Mouse (Mus musculus) Muller cell, postnatal 12 days (primary cell): Measurements from ENCODE around the gene Entpd8.

Source experiments
- DNase-seq: peaks from one replicate; pipeline ENCODE4 v3.0.0-alpha.2; 2015; ENCODE audit errors: inconsistent ontology term

The Entpd8 gene

DNA sequence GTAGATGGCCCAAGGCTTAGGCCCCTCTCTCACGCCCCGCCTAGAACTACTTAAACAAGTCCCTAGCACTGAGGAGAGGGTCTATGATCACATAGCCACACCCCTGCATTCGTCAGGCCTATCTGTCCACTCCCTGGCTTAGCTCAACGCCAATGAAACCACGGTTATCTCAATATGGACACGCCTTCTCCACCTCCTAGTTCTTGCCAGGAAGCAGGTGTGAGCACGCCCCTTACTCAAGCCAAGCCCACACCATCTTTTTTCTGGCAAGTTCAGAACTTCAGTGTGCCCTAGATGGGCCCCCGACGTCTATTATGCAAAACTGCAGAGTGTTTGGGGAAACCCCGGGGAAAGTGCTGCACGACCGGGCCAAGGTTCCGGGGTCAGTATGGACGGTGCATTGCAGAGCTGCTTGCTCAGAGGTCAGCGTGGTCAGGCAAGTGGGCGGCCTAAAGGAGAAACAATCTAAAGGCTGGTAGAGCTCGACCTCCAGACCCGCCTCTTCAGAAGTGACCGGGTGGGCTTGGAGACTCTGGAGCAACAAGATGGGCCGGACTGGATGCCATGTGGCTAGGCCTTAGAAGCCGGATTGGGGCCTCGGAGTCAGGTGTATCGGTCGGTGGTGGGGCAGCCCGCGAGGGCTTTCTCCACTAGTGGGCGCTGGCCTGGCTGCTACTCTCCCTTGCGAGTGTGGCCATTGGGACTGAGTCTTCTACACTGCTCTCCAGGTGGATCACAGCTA lies 15.2 kb downstream of the Entpd8 start, which contains the start of gene Noxa1:
Gene Noxa1, minus strand, starts transcription at position 41 of the 742 bp plus-strand sequence.
- no peak for DNase-seq

DNA sequence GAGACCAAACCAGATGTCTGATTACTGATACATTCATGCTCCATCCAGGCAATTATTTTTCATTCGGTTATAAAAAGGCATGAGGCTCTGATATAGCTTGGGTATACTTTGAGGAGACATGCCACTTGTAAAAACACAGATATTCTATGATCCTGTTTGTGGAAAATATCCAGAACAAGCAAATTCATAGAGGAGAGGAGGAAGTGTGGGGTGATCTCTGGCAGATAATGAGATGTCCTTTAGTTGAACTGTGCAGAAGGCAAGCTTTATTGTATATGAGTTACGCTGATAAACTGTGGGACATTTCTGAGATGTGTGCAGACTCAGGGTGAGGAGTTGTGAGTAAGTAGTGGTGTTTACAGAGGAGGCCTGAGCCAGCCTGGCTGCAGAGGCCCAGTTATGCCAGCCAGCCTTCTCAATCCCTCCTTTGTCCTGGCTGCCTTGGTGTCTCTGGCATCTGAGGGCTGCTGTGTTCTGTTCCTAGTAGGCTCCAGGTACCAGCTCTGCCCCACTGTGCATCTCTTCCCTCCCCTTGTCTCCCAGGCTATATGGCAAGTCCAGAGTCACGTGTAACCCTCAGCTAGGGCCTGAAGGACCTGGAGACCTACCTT lies 18.0 kb downstream of the Entpd8 start:
- no peak for DNase-seq

DNA sequence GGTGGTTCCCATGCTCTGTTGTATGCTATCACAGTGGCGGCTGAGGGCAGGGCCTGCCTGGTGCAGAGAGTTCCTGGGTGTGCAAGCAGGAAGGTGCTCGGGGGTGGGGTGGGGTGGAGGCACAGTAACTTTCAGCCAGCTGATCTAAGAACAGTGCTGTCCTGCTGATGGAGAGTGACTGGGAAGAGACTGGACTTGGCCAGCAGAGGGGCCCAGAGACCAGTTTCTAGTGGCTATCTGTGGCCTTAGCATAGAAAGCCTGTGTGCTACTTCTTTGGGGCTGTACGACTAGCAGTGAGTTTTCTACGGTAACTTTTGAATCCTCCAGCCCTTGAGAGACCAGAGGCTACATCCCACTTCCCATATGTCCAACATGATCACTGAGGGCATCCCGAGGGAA lies 18.9 kb downstream of the Entpd8 start:
- peak; percentile 56 for DNase-seq

DNA sequence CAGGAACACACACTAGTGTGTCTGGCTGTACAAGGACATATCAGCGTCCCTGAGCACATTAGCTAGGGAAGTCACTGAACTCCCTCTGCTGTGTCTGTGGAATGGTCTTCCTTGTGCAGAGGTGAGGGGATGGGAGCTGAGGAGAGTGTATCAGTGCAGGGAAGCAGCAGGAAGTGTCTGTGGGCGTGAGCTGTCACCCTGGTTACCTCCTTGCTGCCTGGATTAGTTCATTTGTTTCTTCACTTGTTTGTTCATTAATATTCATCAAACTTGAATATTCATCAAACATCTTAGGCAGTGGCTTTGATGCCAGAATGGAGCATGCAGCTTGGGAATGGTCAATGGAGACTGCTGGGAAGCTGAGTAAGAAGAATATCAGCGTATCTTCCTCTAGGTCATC lies 19.6 kb downstream of the Entpd8 start:
- no peak for DNase-seq

GRCm38 (mm10) chr2:25104122-25104521 lies 24.0 kb downstream of the Entpd8 start:
- no peak for DNase-seq

DNA sequence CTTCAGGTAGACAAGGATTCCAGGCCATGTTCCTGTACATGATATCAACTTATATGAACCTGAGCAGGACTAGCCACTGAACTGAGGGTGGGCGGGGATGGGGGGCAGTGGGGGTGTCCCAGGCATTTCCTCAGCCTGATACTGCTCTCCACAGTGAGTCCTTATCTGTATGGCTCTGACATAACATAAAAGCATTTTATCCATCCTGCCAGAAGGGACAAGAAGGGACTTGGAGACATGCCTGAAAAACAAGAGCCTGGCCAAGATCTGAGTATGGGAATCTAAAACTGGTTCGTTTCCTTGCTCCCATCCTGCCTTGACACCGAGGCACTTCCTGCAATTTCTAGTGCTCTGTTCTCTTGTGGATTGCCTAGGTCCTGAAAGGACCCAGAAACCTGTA lies 25.9 kb downstream of the Entpd8 start:
- DNase-seq, result no peak

DNA sequence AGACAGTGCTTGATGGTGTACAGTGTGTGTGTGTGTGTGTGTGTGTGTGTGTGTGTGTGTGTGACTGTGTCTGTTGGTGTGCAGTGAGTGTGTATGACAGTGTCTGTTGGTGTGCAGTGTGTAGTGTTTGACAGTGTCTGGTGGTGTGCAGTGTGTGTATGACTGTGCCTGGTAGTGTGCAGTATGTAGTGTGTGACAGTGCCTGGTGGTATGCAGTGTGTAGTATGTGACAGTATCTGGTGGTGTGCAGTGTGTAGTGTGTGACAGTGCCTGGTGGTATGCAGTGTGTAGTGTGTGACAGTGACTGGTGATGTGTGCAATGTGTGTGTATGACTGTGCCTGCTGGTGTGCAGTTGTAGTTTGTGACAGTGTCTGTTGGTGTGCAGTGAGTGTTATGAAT lies 29.4 kb downstream of the Entpd8 start:
- no peak for DNase-seq

- no peak for DNase-seq
These were observed 30.5 kb downstream of the Entpd8 start for GRCm38 (mm10) chr2:25110505-25111183.

DNA sequence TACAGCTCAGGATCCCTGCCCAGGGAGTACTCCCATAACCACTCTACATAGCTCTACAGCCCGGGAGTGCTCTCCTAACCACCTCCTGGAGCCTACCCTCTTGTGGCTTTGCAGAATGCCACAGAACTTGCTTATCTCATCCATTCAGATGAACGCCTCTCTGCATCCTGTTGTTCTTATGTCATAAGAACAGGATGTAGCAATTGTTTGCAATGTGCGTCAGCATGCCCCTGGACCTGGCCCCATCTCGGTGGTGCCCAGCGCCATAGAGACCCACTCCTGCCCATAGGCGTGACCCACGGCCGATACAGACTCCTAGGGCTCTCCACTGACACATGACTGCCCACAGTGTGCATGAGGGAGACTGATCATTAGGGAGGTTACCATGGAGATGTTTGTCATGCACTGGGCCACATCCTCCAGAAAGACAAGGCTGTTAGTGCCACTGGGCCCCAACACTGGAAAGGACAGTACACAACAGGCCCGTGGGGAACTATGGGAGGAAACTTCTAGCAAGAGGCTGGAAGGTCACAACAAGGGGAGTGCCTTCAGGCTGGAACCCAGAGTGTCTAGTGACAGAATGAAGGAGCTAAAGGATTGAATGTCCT lies 31.2 kb downstream of the Entpd8 start:
- peak; percentile 32 for DNase-seq

DNA sequence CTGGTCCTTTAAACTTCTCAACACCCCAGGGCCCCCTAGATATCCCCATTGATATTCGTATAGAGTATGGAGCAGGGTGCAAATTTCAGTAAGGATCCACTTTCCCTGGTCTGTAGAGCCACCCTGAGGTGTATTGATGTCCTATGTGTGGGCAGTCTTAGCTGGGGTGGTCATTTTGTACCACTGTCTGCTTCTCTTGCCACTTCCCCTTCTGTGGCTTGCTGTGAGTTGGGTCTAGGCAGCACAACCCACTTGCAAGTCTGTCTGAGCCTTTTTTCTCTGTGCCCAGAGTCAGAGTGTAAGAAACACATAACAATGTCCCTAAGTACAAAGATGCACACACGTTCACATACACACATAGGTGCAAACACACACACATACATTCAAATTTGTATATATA lies 34.2 kb downstream of the Entpd8 start:
- no peak for DNase-seq

DNA sequence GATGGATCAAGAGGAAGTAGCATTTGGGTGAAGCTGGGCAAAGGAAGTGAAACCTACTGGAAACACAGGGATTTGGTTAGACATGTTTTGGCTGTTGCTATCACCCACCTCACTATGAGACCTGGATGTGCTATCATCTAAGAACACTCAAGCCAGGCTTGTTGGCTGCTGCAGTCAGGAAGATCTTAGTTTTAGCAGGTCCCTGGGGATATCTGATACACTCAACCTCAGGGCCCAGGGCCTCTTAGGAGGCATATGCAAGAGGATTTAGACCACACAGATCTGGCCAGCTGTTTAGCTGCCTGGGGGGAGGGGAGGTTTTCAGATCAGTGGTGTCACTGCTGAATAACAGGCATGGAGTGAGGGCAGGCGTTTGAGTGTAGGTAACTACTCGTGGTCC lies 35.3 kb downstream of the Entpd8 start:
- DNase-seq, result no peak

DNA sequence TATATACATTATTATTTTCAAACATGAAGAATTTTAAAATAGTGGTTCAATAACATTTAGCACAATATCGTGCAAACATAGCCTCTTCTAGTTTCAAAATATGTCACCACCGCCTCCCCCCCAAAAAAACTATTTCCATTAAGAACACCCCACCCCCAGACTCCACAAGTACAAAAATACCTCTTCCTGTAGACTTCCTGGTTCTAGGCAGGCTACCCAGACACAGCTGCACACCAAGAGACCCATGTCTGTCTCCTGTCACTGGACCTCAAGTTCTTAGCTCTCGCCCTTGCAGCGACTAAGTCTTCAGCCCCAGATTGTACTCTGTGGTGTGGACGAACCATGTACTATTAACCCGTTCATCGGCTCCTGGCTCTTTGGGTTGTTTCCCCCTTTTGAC lies 40.9 kb downstream of the Entpd8 start:
- DNase-seq, result no peak

- no peak for DNase-seq
These were observed 42.6 kb downstream of the Entpd8 start for GRCm38 (mm10) chr2:25122666-25123065.

DNA sequence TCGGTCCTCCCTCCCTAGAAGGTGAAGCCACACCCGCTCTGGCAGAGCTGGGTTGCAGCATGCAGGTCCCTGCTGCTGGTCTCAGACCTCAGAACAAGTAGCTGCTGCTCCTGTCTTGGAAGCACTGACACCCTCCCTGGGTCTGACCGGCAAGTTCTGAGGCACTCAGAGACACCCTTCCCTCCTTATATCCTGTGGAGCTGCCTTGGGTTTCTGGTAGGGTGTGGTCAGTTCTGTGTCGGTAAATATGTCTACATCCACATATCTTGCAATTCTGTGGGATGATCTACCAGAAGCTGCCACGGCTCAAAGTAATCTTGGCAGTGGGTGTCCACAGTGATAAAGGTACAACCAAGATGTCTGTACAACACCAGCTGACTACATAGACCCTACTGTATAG lies 43.4 kb downstream of the Entpd8 start:
- no peak for DNase-seq

- DNase-seq, result peak; percentile 32
These were observed 44.3 kb downstream of the Entpd8 start for GRCm38 (mm10) chr2:25124411-25124810.

GRCm38 (mm10) chr2:25125146-25125545 lies 45.0 kb downstream of the Entpd8 start:
- no peak for DNase-seq

- peak; percentile 96 for DNase-seq
These were observed 46.2 kb downstream of the Entpd8 start for GRCm38 (mm10) chr2:25126011-25127010.

DNA sequence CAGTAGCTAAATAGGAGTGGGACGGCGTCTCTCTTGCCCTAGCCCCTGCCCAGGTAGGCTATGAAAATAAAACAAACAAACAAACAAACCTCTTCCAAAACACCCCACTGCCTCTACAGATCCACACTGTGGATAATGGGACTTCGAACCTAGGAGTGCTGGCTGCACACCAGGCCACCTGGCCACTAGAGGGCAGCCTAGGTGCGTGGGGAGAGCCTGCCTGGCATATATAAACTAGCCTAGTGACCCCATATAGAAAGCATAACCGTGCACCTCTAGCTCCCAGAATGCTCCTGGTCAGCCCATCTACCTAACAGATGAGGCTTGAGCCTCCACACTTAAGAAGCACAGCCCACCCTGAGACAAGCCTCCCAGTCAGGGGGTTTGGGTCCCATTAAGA lies 47.1 kb downstream of the Entpd8 start:
- peak; percentile 36 for DNase-seq

- peak; percentile 37 for DNase-seq
These were observed 48.0 kb downstream of the Entpd8 start for GRCm38 (mm10) chr2:25128072-25128471.

- no peak for DNase-seq
These were observed 51.5 kb downstream of the Entpd8 start for GRCm38 (mm10) chr2:25131601-25132000.
